Mouse (Mus musculus) megakaryocyte, embryonic 14.5 days (primary cell): Measurements from ENCODE around the gene Smim6.

Source experiments
- FLI1 ChIP-seq: IDR thresholded peaks from 2 replicates; pipeline ENCODE4 v1.6.1; 2012; ENCODE audit warnings: low read length, inconsistent platforms, mixed read lengths
- GATA1 ChIP-seq: IDR thresholded peaks from 3 replicates; pipeline ENCODE4 v1.6.1; 2012; ENCODE audit warnings: mixed read lengths, low read length, inconsistent platforms, borderline replicate concordance

- no peak for TF ChIP-seq FLI1
- no peak for TF ChIP-seq GATA1
Measured at GRCm38 (mm10) chr11:115945247-115945646, 33.4 kb downstream of the Smim6 start.
